17 mouse cellular contexts compared by ENCODE assay signal in the genomic region with DNA sequence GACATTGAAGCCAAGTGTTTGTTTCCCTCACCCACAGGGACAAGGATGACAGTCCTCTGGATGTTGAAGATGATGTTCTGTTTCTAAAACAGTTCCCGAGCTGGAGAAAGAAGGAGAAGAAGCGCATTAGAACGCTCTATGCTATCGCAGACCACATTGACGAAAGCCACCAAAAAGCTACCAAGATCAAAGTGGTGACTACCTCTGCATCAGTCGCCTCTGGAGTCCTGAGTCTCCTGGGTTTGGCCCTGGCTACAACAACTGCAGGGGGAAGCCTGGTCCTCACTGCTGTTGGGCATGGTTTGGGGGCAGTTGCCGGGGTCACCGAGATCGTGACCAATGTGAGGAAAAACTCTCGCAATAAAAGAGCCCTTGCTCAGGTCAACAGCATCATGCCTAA. TPM values are rescaled to one million over a fixed set of nuclear protein-coding genes. Genes with fewer than 3 reads are reported as not detected.
DNase-seq lines count a peak whose midpoint lies in the region; ATAC-seq and TF ChIP-seq lines count a peak whose summit lies in the region.
"Had no signal": no experiment of that assay in that cellular context is flagged by ENCODE, and none has a peak within 500 bp of the region (broad histone marks: within the 10 kb centered on the region; RNA-seq: fewer than 3 reads in every experiment).

A gene (minus strand): TSS at position 101 of the 400 bp plus-strand sequence.

- no peaks in the 10 kb centered on the region for H3K36me3 ChIP-seq in heart, embryonic 13.5 days
- no peaks in the 10 kb centered on the region for H3K36me3 ChIP-seq in limb, embryonic 14.5 days (ENCODE audit: control insufficient read depth, insufficient read depth, low read length)
- H3K36me3 ChIP-seq: embryonic facial prominence, embryonic 12.5 days; forebrain, embryonic 10.5 days; liver, embryonic 12.5 days had no signal

- no peaks in the 10 kb centered on the region for H3K9me3 ChIP-seq in heart, embryonic 13.5 days
- H3K9me3 ChIP-seq in limb, embryonic 14.5 days (ENCODE audit: control insufficient read depth, low read length), result no peaks in the 10 kb centered on the region
- H3K9me3 ChIP-seq: embryonic facial prominence, embryonic 12.5 days; forebrain, embryonic 10.5 days; liver, embryonic 12.5 days had no signal

- no peak for ATAC-seq in heart, embryonic 13.5 days (ENCODE audit: extremely low read depth, insufficient number of reproducible peaks, low FRiP score, low TSS enrichment)
- no peak for ATAC-seq in limb, embryonic 14.5 days (ENCODE audit: low FRiP score, low read depth)
- ATAC-seq: liver, embryonic 12.5 days; lung, postnatal 0 days had no signal

- H3K9ac ChIP-seq in heart, embryonic 13.5 days, result no peak within 1 kb of the TSS
- no peak within 1 kb of the TSS for H3K9ac ChIP-seq in limb, embryonic 14.5 days (ENCODE audit: low read depth, low read length, severe bottlenecking)
- H3K9ac ChIP-seq: embryonic facial prominence, embryonic 12.5 days; liver, embryonic 12.5 days had no signal

- no peak within 1 kb of the TSS for H3K4me3 ChIP-seq in heart, embryonic 13.5 days
- H3K4me3 ChIP-seq in limb, embryonic 14.5 days (replicated peaks; ENCODE audit: low read length), result no peak within 1 kb of the TSS
- H3K4me3 ChIP-seq: embryonic facial prominence, embryonic 12.5 days; forebrain, embryonic 10.5 days; left cerebral cortex, adult 2 months; liver, embryonic 12.5 days had no signal

- H3K27ac ChIP-seq in heart, embryonic 13.5 days (replicated peaks), result no peak within 1 kb of the TSS
- no peak within 1 kb of the TSS for H3K27ac ChIP-seq in limb, embryonic 14.5 days (replicated peaks; ENCODE audit: low read depth, low read length)
- H3K27ac ChIP-seq: embryonic facial prominence, embryonic 12.5 days; forebrain, embryonic 10.5 days; left cerebral cortex, adult 2 months; liver, embryonic 12.5 days had no signal

- no peaks in the 10 kb centered on the region; the same call in 1 of the 2 replicates for H3K27me3 ChIP-seq in heart, embryonic 13.5 days (replicated peaks)
- H3K27me3 ChIP-seq in limb, embryonic 14.5 days (ENCODE audit: control insufficient read depth, insufficient read depth, low read length), result no peaks in the 10 kb centered on the region
- H3K27me3 ChIP-seq: embryonic facial prominence, embryonic 12.5 days had no signal

- peaks cover 17% of the 10 kb centered on the region for H3K4me1 ChIP-seq in heart, embryonic 13.5 days
- no peaks in the 10 kb centered on the region for H3K4me1 ChIP-seq in limb, embryonic 14.5 days (ENCODE audit: control insufficient read depth, insufficient read depth, low read length)

- 90% methylated on average over 10 of the region's 10 CpGs for WGBS in heart, embryonic 13.5 days
- WGBS in limb, embryonic 14.5 days, result 90% methylated on average over 10 of the region's 10 CpGs

- TF ChIP-seq POLR2A in limb, embryonic 14.5 days (IDR thresholded peaks at IDR 0.05; ENCODE audit: borderline replicate concordance, extremely low read depth, insufficient read depth, insufficient read length), result no peak

- DNase-seq in heart, adult 18-20 months, result no peak
- DNase-seq in heart, adult 11 months, result no peak
- no peak for DNase-seq in gastrocnemius, postnatal 10 days
- DNase-seq in limb, embryonic 14.5 days (ENCODE audit: low spot score), result no peak
- DNase-seq in cerebellum, postnatal 4 days (ENCODE audit: low spot score in 2 of 2), result no peak
- no peak for DNase-seq in urinary bladder, adult 2 months (ENCODE audit: low spot score)
- DNase-seq in spleen, postnatal 14 days (ENCODE audit: low spot score in 2 of 2), result no peak
- DNase-seq: cerebellum, postnatal 10 days; kidney, adult 9 months; right cerebral cortex, adult 18-20 months had no signal

- H3K4me2 ChIP-seq in heart, embryonic 13.5 days, result no peak within 1 kb of the TSS
- H3K4me2 ChIP-seq in limb, embryonic 14.5 days (replicated peaks; ENCODE audit: low read depth, low read length, severe bottlenecking), result no peak within 1 kb of the TSS
- H3K4me2 ChIP-seq: embryonic facial prominence, embryonic 12.5 days; liver, embryonic 12.5 days had no signal

RNA-seq across cellular contexts. Expression of the gene that starts here (rescaled TPM):
- total RNA-seq in heart, adult 18-20 months (2021), result over 10,000 TPM; 19,183 to 21,770 TPM
- 100 to 1,000 TPM; 415 to 512 TPM for total RNA-seq in gastrocnemius, postnatal 10 days (2021)
- 519 and 566 TPM in 2 replicates for polyA plus RNA-seq in heart, embryonic 13.5 days (2015; fragmentation: Nextera tagmentation; extraction: Ambion mirVana)
- 10.4 and 12.0 TPM in 2 replicates for polyA plus RNA-seq in limb, embryonic 14.5 days (2012; rRNA removed)
- 10.9 and 12.0 TPM in 2 replicates for polyA plus RNA-seq in limb, embryonic 14.5 days (2014; fragmentation: Nextera tagmentation; extraction: Ambion mirVana)
- polyA plus RNA-seq in urinary bladder, adult 2 months (2012; rRNA removed), result 0.10 and 0.32 TPM in 2 replicates
- total RNA-seq: megakaryocyte-erythroid progenitor cell, adult 5-6 weeks had no signal

Comparison
In these comparisons a context has a peak if more than half of its experiments do, and no peak if none do; other contexts are left out.
1. RNA of the gene that starts here (total RNA-seq): 19,183 to 21,770 TPM in heart, adult 18-20 months; 415 to 512 TPM in gastrocnemius, postnatal 10 days; every median in the first group is over 10 times any median in the second.
2. RNA of the gene that starts here (polyA plus RNA-seq): 519 to 566 TPM in heart, embryonic 13.5 days; 10.4 to 12.0 TPM in limb, embryonic 14.5 days and 0.10 to 0.32 TPM in urinary bladder, adult 2 months; every median in the first group is over 10 times any median in the second.